Mouse (Mus musculus): ENCODE results near the gene Vmn2r73.

DNA sequence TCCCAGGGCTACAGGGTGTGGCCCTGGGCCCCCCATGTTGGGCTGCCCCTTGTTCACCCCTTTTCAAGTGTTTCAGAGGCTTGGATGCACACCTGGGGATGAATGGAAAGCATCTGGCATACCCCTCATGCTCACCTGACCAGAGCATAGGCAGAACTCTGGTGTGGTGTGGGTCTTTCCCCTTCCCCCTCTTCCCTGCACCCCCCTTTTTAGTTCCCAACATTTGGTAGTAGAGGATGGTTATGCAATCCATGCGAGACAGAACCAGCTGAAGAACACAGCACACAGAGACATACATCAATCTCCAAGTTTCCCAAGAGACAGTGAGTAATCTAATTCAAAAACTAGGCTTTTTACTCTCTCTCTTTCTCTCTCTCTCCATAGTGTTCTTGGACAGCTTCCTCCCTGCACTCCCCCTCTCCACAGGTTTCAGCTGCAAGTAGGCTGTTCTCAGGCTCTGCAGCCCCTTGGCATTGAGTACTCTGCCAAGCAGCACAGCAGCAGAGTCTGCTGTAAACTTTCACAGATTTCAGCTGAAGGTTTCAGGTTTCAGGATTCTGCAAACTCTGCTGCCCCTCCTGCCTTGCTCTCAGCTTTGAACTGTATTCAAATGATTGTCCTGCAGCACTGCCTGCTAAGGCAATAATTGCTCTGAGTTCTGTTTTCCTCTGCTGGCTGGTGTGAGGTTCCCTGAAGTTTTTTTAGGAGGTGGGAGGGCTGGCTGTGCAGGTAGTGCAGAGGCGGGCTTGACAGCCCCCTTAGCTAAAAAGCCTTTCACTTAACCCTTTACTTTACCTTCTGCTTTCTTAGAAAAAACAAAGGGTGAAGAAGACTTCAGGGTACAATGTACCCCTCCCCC lies 35.7 kb downstream of the Vmn2r73 start:
- TF ChIP-seq CTCF (IDR thresholded peaks at IDR 0.05; ENCODE audit: borderline replicate concordance, control insufficient read depth, extremely low read depth, insufficient read depth, low read length, poor library complexity) (no peak), POLR2A (IDR thresholded peaks at IDR 0.05; ENCODE audit: control insufficient read depth, extremely low read depth, insufficient read depth, low read length, poor library complexity) (no peak)
